Mouse (Mus musculus) lung, adult 2 months (tissue): Measurements from ENCODE around the gene Gm28047.

Source experiments
- CTCF ChIP-seq: fragments of 200-500 bp; IDR thresholded peaks from 2 replicates; pipeline ENCODE4 v1.5.1; 2011; ENCODE audit warnings: mild to moderate bottlenecking, low read length, control low read depth; ENCODE audit not compliant: insufficient read depth
- POLR2A ChIP-seq: fragments of 200-500 bp; IDR thresholded peaks from 2 replicates; pipeline ENCODE4 v1.6.1; 2011; ENCODE audit warnings: low read depth, mild to moderate bottlenecking, control low read depth, low read length, borderline replicate concordance; ENCODE audit errors: extremely low read depth

GRCm38 (mm10) chr15:102583708-102584383 lies 41.0 kb downstream of the Gm28047 start:
- TF ChIP-seq POLR2A (no peak), CTCF (no peak)
